Mouse (Mus musculus): Measurements from ENCODE around the gene Kirrel3. TPM values are rescaled to one million over a fixed set of nuclear protein-coding genes. Genes with fewer than 3 reads are reported as not detected.

The Kirrel3 gene
- polyA plus RNA-seq, 1 experiment: not detected

GRCm38 (mm10) chr9:34912273-34912972, 426.7 kb downstream of the Kirrel3 start:
- no peak overlapping the region for H3K4me3 ChIP-seq (ENCODE audit: insufficient read depth, low read length)
- no peaks in the 10 kb centered on the region for H3K4me1 ChIP-seq (ENCODE audit: control insufficient read depth, insufficient read depth, low read length)
- TF ChIP-seq CTCF (IDR thresholded peaks at IDR 0.05; ENCODE audit: low read depth, low read length) (no peak), POLR2A (IDR thresholded peaks at IDR 0.05; ENCODE audit: borderline replicate concordance, low read depth, low read length) (no peak)
- H3K27ac ChIP-seq (ENCODE audit: insufficient read depth, low read depth, low read length): no peak overlapping the region

GRCm38 (mm10) chr9:34912996-34913395, 427.3 kb downstream of the Kirrel3 start:
- no peak overlapping the region for H3K4me3 ChIP-seq (ENCODE audit: insufficient read depth, low read length)

GRCm38 (mm10) chr9:34918976-34919375, 433.3 kb downstream of the Kirrel3 start:
- no peak overlapping the region for H3K4me3 ChIP-seq (ENCODE audit: insufficient read depth, low read length)
- no peaks in the 10 kb centered on the region for H3K4me1 ChIP-seq (ENCODE audit: control insufficient read depth, insufficient read depth, low read length)
- no peak for TF ChIP-seq CTCF (IDR thresholded peaks at IDR 0.05; ENCODE audit: low read depth, low read length)
- TF ChIP-seq POLR2A (IDR thresholded peaks at IDR 0.05; ENCODE audit: borderline replicate concordance, low read depth, low read length): no peak
- no peak overlapping the region for H3K27ac ChIP-seq (ENCODE audit: insufficient read depth, low read depth, low read length)

More at GRCm38 (mm10) chr9:34912996-34913395, 427.3 kb downstream of the Kirrel3 start:
- TF ChIP-seq CTCF (IDR thresholded peaks at IDR 0.05; ENCODE audit: low read depth, low read length) (no peak), POLR2A (IDR thresholded peaks at IDR 0.05; ENCODE audit: borderline replicate concordance, low read depth, low read length) (no peak)
- Histone ChIP-seq H3K4me1 (ENCODE audit: control insufficient read depth, insufficient read depth, low read length) (no peaks in the 10 kb centered on the region), H3K27ac (ENCODE audit: insufficient read depth, low read depth, low read length) (no peak overlapping the region)

- Histone ChIP-seq H3K4me3 (ENCODE audit: insufficient read depth, low read length) (no peak overlapping the region), H3K27ac (ENCODE audit: insufficient read depth, low read depth, low read length) (no peak overlapping the region), H3K4me1 (ENCODE audit: control insufficient read depth, insufficient read depth, low read length) (no peaks in the 10 kb centered on the region)
- TF ChIP-seq CTCF (IDR thresholded peaks at IDR 0.05; ENCODE audit: low read depth, low read length) (no peak), POLR2A (IDR thresholded peaks at IDR 0.05; ENCODE audit: borderline replicate concordance, low read depth, low read length) (no peak)
Measured at GRCm38 (mm10) chr9:34920116-34920515, 434.4 kb downstream of the Kirrel3 start.

GRCm38 (mm10) chr9:34921941-34922340, 436.2 kb downstream of the Kirrel3 start:
- no peak overlapping the region for H3K4me3 ChIP-seq (ENCODE audit: insufficient read depth, low read length)
- TF ChIP-seq POLR2A (IDR thresholded peaks at IDR 0.05; ENCODE audit: borderline replicate concordance, low read depth, low read length): no peak
- no peak for TF ChIP-seq CTCF (IDR thresholded peaks at IDR 0.05; ENCODE audit: low read depth, low read length)
- no peaks in the 10 kb centered on the region for H3K4me1 ChIP-seq (ENCODE audit: control insufficient read depth, insufficient read depth, low read length)
- H3K27ac ChIP-seq (ENCODE audit: insufficient read depth, low read depth, low read length): no peak overlapping the region

- no peaks in the 10 kb centered on the region for H3K4me1 ChIP-seq (ENCODE audit: control insufficient read depth, insufficient read depth, low read length)
- H3K27ac ChIP-seq (ENCODE audit: insufficient read depth, low read depth, low read length): no peak overlapping the region
- TF ChIP-seq CTCF (IDR thresholded peaks at IDR 0.05; ENCODE audit: low read depth, low read length): no peak
- TF ChIP-seq POLR2A (IDR thresholded peaks at IDR 0.05; ENCODE audit: borderline replicate concordance, low read depth, low read length): no peak
- H3K4me3 ChIP-seq (ENCODE audit: insufficient read depth, low read length): no peak overlapping the region
Measured at GRCm38 (mm10) chr9:34922716-34923115, 437.0 kb downstream of the Kirrel3 start.

- Histone ChIP-seq H3K4me3 (ENCODE audit: insufficient read depth, low read length) (no peak overlapping the region), H3K27ac (ENCODE audit: insufficient read depth, low read depth, low read length) (no peak overlapping the region), H3K4me1 (ENCODE audit: control insufficient read depth, insufficient read depth, low read length) (no peaks in the 10 kb centered on the region)
- TF ChIP-seq CTCF (IDR thresholded peaks at IDR 0.05; ENCODE audit: low read depth, low read length): no peak
- TF ChIP-seq POLR2A (IDR thresholded peaks at IDR 0.05; ENCODE audit: borderline replicate concordance, low read depth, low read length): no peak
Measured at GRCm38 (mm10) chr9:34923134-34923931, 437.6 kb downstream of the Kirrel3 start.

GRCm38 (mm10) chr9:34925616-34926015, 439.9 kb downstream of the Kirrel3 start:
- Histone ChIP-seq H3K4me1 (ENCODE audit: control insufficient read depth, insufficient read depth, low read length) (no peaks in the 10 kb centered on the region), H3K4me3 (ENCODE audit: insufficient read depth, low read length) (no peak overlapping the region), H3K27ac (ENCODE audit: insufficient read depth, low read depth, low read length) (no peak overlapping the region)
- no peak for TF ChIP-seq CTCF (IDR thresholded peaks at IDR 0.05; ENCODE audit: low read depth, low read length)
- TF ChIP-seq POLR2A (IDR thresholded peaks at IDR 0.05; ENCODE audit: borderline replicate concordance, low read depth, low read length): no peak

GRCm38 (mm10) chr9:34930371-34930770, 444.7 kb downstream of the Kirrel3 start:
- Histone ChIP-seq H3K4me3 (ENCODE audit: insufficient read depth, low read length) (no peak overlapping the region), H3K27ac (ENCODE audit: insufficient read depth, low read depth, low read length) (no peak overlapping the region), H3K4me1 (ENCODE audit: control insufficient read depth, insufficient read depth, low read length) (no peaks in the 10 kb centered on the region)
- TF ChIP-seq POLR2A (IDR thresholded peaks at IDR 0.05; ENCODE audit: borderline replicate concordance, low read depth, low read length) (no peak), CTCF (IDR thresholded peaks at IDR 0.05; ENCODE audit: low read depth, low read length) (no peak)

- H3K4me3 ChIP-seq (ENCODE audit: insufficient read depth, low read length): no peak overlapping the region
- no peaks in the 10 kb centered on the region for H3K4me1 ChIP-seq (ENCODE audit: control insufficient read depth, insufficient read depth, low read length)
- H3K27ac ChIP-seq (ENCODE audit: insufficient read depth, low read depth, low read length): no peak overlapping the region
- no peak for TF ChIP-seq CTCF (IDR thresholded peaks at IDR 0.05; ENCODE audit: low read depth, low read length)
- no peak for TF ChIP-seq POLR2A (IDR thresholded peaks at IDR 0.05; ENCODE audit: borderline replicate concordance, low read depth, low read length)
Measured at GRCm38 (mm10) chr9:34938140-34938539, 452.4 kb downstream of the Kirrel3 start.
